Mouse (Mus musculus) T-cell, adult 2 months (primary cell): ENCODE results near the gene Arhgap19.
A peak's percentile ranks its signal among the peaks of the same experiment; 100 is the strongest.

Experiments used
- DNase-seq: peaks from one replicate; pipeline ENCODE4 v3.0.0; 2022; ENCODE audit warnings: low spot score

Arhgap19 gene

GRCm38 (mm10) chr19:41797536-41797935 lies 4.3 kb downstream of the Arhgap19 start:
- no peak for DNase-seq

- no peak for DNase-seq
Observed at GRCm38 (mm10) chr19:41796789-41797327, 5.0 kb downstream of the Arhgap19 start.

GRCm38 (mm10) chr19:41796148-41796760 lies 5.6 kb downstream of the Arhgap19 start:
- no peak for DNase-seq

DNA sequence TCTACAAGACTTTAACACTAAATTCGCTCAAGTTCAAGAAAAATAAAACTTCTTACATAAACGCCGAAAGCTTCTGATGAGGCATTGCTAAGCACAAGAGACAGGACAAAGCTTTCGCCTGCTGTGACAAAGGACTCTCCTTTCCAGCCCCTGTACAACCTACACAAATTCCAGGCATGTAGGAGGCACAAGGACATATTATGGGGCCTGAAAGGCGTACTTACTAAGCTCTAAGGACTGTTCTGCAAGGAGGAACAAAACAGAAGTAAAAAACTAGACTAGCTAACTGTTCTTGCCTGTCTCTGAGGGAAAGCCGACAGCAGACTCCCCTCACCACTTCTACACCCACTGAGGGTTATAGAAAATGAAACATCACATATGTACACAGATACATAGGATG lies 6.9 kb downstream of the Arhgap19 start:
- DNase-seq = no peak

DNA sequence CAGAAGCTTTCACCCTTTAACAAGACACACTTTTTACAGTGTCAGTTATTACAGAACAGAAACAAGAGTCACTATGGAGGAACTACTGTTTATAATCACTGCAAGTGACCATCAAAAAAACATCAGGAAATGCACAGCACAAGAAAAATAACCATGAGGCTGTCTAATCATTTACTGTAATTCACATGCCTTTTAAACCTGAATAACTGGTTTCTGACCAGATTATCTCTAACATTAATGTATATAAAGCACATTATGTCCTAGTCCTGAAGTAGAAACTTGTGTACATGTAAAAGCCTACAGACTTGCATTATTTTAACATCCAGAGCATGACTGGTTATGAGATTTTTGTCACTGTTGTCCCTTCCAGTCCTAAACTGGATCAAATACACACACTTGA lies 7.8 kb downstream of the Arhgap19 start:
- no peak for DNase-seq

- no peak for DNase-seq
Observed at GRCm38 (mm10) chr19:41792934-41793486, 8.8 kb downstream of the Arhgap19 start.

DNA sequence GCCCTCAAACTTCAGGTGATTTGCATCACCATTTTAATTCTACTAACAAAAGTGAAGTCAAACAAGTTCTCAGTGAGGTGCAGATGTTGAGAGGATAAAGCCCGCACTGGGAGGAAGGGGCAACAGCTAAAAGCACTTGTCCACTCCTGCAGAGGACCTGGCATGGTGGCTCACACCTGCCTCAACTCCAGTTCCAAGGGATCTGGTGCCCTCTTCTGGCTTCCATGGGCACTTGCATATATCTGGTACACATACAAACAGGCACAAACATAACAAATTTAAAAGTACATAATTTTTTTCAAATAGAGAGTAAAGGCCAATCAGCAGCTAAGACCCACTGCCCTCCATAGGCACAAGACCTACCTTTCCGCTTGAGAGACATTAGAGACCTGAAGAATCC lies 10.5 kb downstream of the Arhgap19 start:
- DNase-seq = no peak

DNA sequence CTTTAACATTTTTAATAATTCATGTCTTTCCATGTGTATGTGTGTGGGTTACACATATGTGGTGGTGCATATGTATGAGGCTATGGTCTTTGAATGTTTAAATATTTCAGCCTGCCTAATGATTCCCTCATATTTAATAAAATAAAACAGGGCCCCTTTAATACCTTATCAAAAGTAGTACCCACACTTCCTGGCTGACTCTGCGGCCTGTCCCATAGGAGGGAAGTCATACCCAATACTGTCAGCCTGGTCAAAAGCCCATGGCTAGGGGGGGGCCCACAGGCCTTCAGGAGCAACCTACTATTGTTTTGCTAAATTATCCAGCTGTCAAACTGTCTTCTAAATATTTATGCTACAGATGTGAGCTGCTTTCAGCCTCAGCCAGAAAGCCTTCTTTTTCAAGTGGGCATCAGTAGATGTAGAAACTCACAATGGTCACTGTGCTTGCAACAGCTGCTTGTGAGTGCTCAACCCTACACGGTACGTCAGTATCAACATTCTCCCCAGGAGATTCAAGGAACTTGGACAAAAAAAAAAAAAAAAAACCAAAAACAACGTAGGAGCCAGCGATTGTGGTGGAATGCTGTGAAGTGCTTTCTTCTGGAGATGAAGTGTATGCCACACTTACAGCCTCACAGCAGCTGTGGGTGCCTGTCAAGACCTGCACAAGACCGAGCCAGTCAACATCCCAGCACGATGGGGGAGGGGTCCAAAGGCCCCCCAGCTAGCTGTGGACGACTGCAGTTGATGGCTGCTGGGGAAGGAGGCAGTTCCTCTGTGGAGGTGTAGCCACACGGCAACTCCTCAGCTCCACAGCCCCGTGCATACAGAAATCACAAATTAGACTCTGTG lies 12.5 kb downstream of the Arhgap19 start:
- no peak for DNase-seq

DNA sequence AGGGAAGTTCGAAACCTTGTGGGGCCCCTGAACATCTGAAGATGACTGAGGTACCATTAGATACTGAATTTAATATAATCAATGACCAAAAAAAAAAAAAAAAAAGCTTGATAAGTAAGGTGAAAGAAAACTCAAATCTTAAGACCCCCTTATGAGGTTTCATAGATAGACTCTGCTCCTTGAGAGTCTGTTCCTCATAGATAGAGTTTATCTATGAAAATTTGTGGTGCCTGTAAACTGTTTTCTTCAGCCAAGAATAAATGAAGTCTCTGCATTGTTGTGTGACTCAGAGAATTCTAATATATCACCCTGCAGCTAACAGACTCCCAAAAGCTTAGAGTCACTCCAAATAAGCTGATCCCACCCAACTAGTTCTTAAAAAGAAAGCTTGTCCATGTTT lies 15.0 kb downstream of the Arhgap19 start:
- DNase-seq = no peak

DNA sequence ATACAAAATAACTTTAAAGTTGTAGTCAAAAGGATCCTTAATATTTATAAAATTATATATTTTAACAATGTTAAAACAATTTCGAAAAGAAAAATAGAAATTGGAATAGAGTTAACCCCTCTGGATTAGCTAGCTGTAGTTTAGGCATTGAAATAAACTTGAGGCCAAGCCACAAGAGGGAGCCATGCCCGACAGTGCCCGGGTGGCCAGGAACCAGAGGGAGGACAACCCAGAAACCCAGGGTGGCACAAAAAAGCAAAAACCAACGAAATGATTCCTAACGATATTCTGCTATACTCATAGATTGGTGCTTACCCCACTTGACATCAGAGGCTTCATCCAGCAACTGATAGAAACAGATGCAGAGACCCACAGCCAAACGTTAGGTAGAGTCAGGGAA lies 24.3 kb downstream of the Arhgap19 start:
- DNase-seq = no peak

GRCm38 (mm10) chr19:41768711-41769110 lies 33.1 kb downstream of the Arhgap19 start:
- DNase-seq = peak; percentile 63

DNA sequence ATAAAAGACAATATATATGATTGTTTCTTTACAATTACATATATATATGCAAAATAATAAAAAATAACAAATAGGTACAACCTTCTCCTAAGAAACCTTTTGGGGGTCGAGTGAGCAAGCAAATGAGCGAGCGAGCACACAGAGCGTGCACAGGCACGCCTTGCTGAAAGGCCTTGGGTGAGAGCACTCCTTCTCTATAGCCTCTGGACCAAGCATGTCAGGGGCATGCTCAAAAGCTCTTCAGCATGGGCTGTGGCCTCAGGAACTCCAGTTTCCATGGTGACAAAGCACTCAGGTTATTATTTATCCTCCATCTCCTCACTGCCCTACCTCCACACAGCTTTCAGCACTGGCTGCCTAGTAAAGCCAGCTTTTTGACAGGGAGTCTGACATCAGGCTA lies 35.2 kb downstream of the Arhgap19 start:
- DNase-seq = no peak

- DNase-seq = peak; percentile 77
Observed at GRCm38 (mm10) chr19:41763870-41764660, 37.8 kb downstream of the Arhgap19 start.

- DNase-seq = no peak
Observed at GRCm38 (mm10) chr19:41761529-41761928, 40.3 kb downstream of the Arhgap19 start.

DNA sequence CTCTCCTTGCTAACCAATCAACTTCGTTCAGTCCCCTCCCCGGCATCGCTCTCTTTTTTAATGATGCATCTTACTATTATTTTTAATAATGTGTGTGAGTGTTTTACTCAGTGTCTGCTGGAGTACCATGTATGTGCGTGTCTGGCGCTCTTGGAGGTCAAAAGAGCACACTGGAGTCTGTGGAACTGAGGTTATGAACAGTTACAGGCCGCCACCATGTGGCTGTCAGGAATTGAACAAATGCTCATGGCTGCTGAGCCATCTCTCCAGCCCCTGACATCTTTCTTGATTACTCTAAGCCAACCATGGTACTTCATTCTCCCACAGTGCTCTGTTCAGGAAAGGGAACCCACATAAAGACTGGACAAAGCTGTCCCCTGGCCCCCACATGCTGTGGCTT lies 42.1 kb downstream of the Arhgap19 start:
- DNase-seq = no peak

DNA sequence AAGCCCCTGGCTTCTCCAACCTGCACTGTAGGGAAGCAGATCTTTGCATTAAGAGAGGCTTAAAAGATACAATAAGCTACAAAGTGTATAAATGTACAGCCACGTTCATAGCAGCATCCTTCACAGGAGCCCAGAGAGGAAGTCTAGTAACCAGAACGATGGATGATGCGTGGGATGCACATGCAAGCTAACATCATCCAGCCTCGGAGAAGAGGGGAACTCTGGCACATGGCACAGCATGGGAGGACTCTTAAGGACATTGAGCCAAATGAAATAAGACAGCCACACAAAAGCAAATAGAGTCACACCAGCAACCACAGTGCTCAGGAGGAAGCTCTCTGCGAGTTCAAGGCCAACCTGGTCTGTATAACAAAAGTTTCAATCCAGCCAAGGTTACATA lies 42.6 kb downstream of the Arhgap19 start:
- DNase-seq = no peak

- DNase-seq = no peak
Observed at GRCm38 (mm10) chr19:41754760-41755159, 47.1 kb downstream of the Arhgap19 start.

DNA sequence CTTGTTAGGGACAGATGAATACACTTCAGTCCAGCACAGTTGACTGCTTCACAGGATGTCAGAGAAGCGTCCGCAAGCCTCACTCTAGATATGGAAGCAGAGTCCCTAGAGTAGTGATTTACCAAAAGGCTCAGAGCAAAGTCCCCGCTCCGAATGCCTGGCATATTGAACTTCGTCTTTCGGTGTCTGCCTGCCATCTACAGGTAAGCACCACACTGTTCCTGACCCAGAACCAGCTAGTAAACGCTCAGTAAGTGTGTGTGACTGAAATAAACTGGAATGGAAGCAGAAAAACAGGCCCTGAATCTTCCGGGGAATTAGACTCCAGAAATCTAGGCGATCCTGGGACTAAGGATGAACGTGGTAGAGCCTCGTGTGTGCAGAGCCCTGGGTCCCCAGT lies 49.9 kb downstream of the Arhgap19 start:
- DNase-seq = no peak

DNA sequence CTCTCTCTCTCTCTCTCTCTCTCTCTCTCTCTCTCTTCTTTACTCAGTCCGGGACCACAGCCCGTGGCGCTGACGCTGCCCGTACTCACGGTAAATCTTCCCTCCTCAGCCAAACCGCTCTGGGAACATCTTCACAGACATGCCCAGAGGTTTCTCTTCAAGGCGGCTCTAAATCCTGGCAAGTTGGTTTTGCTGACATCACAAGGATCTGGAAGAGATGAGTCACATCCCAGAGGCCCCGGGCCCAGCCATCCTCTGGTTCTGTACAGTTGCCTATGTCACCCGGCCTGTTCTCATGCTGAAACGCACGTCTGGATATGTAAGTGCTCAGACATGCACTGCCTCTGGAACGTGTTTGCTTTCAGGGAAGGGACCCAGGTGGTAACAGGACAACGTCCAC lies 54.4 kb downstream of the Arhgap19 start:
- no peak for DNase-seq

GRCm38 (mm10) chr19:41745941-41746557 lies 55.8 kb downstream of the Arhgap19 start:
- DNase-seq = no peak

DNA sequence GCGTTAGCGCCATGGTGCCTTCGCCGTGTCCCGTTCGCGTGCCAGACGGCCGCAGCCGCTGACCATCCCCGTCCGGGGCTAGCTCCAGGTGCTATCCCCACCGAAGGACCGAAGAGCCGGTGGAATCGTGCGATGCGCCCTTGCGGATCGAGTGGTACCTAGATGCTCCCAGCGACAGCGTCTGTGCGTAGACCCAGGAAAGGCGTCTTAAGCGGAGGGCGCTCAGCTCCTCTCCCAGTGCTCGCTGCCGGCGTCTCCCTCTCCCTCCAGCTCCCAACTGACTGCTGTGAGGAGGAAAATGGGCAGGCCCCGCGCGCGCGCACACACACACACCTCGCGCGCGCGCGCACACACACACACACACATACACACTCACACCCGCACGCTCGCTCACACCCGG lies 58.5 kb downstream of the Arhgap19 start, which contains the start of gene Slit1:
Gene Slit1, minus strand, starts transcription at position 270 of the 400 bp plus-strand sequence.
- DNase-seq = no peak

- DNase-seq = no peak
Observed at GRCm38 (mm10) chr19:41738896-41739295, 63.0 kb downstream of the Arhgap19 start.
